Mouse (Mus musculus) embryonic facial prominence, embryonic 11.5 days (tissue): ENCODE data around the gene Lonrf2. TPM values are rescaled to one million over a fixed set of nuclear protein-coding genes. Genes with fewer than 3 reads are reported as not detected.

Experiments used
- ATAC-seq: fragments of 200-750 bp; cut with Nextera tagmentation; replicated peaks from 2 replicates; pipeline ENCODE4 v1.8.0; 2017; ENCODE audit warnings: low read depth; ENCODE audit not compliant: insufficient number of reproducible peaks, low FRiP score, low TSS enrichment
- DNase-seq: peaks from one replicate; pipeline ENCODE4 v3.0.0-alpha.2; 2015; ENCODE audit warnings: low spot score
- H3K27ac ChIP-seq: fragments of 300-500 bp; sonication (generic); replicated peaks from 2 replicates; pipeline ENCODE4 v1.5.1; 2014; ENCODE audit warnings: mild to moderate bottlenecking, low read depth, low read length, control low read depth
- H3K27me3 ChIP-seq: fragments of 300-500 bp; sonication (generic); 2 replicates; pipeline ENCODE4 v1.6.1; 2014; ENCODE audit warnings: mild to moderate bottlenecking, low read length, moderate library complexity, mixed read lengths; ENCODE audit not compliant: control insufficient read depth, insufficient read depth
- H3K36me3 ChIP-seq: fragments of 300-500 bp; sonication (generic); replicated peaks from 2 replicates; pipeline ENCODE4 v1.6.1; 2014; ENCODE audit warnings: low read depth, mild to moderate bottlenecking, low read length, moderate library complexity, mixed read lengths; ENCODE audit not compliant: control insufficient read depth, insufficient read depth
- H3K4me1 ChIP-seq: fragments of 300-500 bp; sonication (generic); 2 replicates; pipeline ENCODE4 v1.6.1; 2014; ENCODE audit warnings: low read length, mixed read lengths; ENCODE audit not compliant: control insufficient read depth, insufficient read depth
- H3K4me2 ChIP-seq: fragments of 300-500 bp; sonication (generic); 2 replicates; pipeline ENCODE4 v1.6.1; 2014; ENCODE audit warnings: low read depth, mild to moderate bottlenecking, control low read depth, low read length, moderate library complexity
- H3K4me3 ChIP-seq: fragments of 300-500 bp; sonication (generic); 2 replicates; pipeline ENCODE4 v1.5.1; 2014; ENCODE audit warnings: low read depth, low read length, control low read depth
- H3K9ac ChIP-seq: fragments of 300-500 bp; sonication (generic); replicated peaks from 2 replicates; pipeline ENCODE4 v1.6.1; 2014; ENCODE audit warnings: mild to moderate bottlenecking, control low read depth, low read length
- H3K9me3 ChIP-seq: fragments of 300-500 bp; sonication (generic); replicated peaks from 2 replicates; pipeline ENCODE4 v1.6.1; 2016; ENCODE audit warnings: mild to moderate bottlenecking, low read length, inconsistent platforms, mixed read lengths; ENCODE audit not compliant: control insufficient read depth
- WGBS: fragments of 180-500 bp; shearing (Covaris S2); extraction: QIAGEN DNeasy Blood & Tissue Kit; methylation state at CpG from one replicate; pipeline ENCODE4 v1.1.7; 2014; 5-methylcytosine and 5-hydroxymethylcytosine counted together
- polyA plus RNA-seq: library from polyadenylated mRNA; unstranded; fragments of >200 nt; fragmentation: Nextera tagmentation; extraction: Ambion mirVana; gene quantifications from 2 replicates; pipeline ENCODE4 v1.2.1, GENCODE M21; 2014

The Lonrf2 gene
- polyA plus RNA-seq, 1 experiment from 2014 or later: 2.0 TPM

DNA sequence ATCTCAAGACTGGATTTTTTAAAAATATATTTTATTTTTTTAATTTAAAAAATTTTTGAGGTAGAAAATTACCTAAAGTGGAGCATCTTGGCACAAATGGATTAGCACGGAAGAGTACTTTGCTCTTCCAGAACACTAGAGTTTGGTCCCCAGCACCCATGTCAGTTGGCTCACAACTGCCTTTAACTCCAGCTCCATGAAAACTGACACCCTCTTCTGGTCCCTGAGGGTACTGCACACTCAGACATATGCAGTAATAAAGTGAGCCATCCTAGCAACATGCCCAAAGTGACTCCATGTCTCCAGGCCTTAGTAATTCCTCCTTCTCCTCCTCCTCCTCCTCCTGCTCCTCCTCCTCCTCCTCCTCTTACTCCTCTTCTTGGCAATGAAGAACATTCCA, 58.2 kb downstream of the Lonrf2 start:
- no peak overlapping the region for H3K4me2 ChIP-seq
- H3K9me3 ChIP-seq: no peaks in the 10 kb centered on the region
- no peaks in the 10 kb centered on the region for H3K36me3 ChIP-seq
- ATAC-seq (no peak), DNase-seq (no peak)
- no peak overlapping the region for H3K4me3 ChIP-seq
- H3K27me3 ChIP-seq: no peaks in the 10 kb centered on the region
- H3K27ac ChIP-seq: no peak overlapping the region
- 97% methylated on average over 1 of the region's 1 CpGs for WGBS
- H3K4me1 ChIP-seq: no peaks in the 10 kb centered on the region
- H3K9ac ChIP-seq: no peak overlapping the region

DNA sequence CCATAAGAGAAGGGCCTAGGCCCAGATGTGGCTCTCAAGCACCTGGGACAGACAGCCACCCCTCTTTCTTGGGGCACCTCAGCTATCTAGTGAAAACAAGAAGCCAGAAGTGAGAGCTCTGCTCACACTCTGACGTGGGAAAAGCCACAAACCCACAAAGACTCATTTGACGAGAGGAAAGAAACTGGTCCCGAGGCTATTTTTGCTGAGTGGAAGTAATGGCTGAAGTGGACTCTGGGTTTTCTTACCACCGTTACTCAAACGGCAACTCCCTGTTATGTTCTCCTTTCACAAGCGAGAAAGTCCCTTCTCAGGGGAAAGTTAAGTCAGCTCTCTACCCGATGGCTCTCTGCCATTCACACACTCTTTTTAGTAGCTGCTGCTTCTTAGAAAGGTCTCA, 59.0 kb downstream of the Lonrf2 start:
- Histone ChIP-seq H3K27me3 (no peaks in the 10 kb centered on the region), H3K4me1 (no peaks in the 10 kb centered on the region), H3K4me2 (no peak overlapping the region), H3K9ac (no peak overlapping the region), H3K36me3 (no peaks in the 10 kb centered on the region), H3K9me3 (no peaks in the 10 kb centered on the region), H3K27ac (no peak overlapping the region), H3K4me3 (no peak overlapping the region)
- DNase-seq: no peak
- ATAC-seq: no peak
- 71% methylated on average over 7 of the region's 7 CpGs for WGBS

DNA sequence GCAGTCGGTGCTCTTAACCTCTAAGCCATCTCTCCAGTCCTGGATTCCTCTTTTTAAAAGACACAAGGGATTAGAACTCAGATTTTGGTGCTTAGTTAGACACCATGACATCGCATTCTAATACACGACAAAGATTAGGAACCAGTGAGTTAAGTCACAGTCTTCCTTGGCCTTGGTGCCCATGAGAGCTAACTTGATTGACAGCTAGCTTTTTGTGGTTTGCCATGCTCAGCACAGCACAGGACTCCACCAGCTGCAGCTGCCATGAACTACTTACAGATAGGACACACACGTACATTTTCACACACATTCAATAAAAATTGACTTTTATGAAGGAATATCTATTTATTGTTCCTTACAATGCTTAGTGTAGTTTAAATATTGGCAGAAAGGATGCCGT, 60.8 kb downstream of the Lonrf2 start:
- no peaks in the 10 kb centered on the region for H3K27me3 ChIP-seq
- H3K4me3 ChIP-seq: no peak overlapping the region
- DNase-seq (no peak), ATAC-seq (no peak)
- no peaks in the 10 kb centered on the region for H3K4me1 ChIP-seq
- H3K27ac ChIP-seq: no peak overlapping the region
- 91% methylated on average over 5 of the region's 5 CpGs for WGBS
- H3K36me3 ChIP-seq: no peaks in the 10 kb centered on the region
- no peak overlapping the region for H3K9ac ChIP-seq
- no peaks in the 10 kb centered on the region for H3K9me3 ChIP-seq
- H3K4me2 ChIP-seq: no peak overlapping the region

DNA sequence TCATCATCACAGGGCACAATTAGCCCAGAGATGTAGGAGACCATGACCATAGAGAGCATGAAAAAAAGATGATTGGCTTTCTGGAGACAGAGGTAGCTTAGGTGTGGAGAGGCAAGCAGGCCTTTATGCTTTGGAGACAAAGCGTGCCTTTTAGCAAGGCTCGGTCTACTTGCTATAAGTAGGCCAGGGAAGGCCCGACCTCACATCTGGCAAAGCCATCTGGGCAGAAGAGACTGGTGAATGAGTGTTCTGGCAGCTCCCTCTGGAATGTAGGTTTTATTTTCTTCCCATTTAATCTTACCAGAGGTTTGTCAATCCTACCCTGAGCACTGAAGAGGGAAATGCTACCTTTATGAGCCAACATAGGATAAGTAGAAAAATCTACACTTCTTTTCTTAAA, 65.8 kb downstream of the Lonrf2 start:
- WGBS: 70% methylated on average over 3 of the region's 3 CpGs
- Histone ChIP-seq H3K4me2 (no peak overlapping the region), H3K27ac (no peak overlapping the region), H3K4me3 (no peak overlapping the region), H3K9ac (no peak overlapping the region), H3K4me1 (no peaks in the 10 kb centered on the region), H3K9me3 (no peaks in the 10 kb centered on the region), H3K27me3 (no peaks in the 10 kb centered on the region), H3K36me3 (no peaks in the 10 kb centered on the region)
- no peak for ATAC-seq
- DNase-seq: no peak

DNA sequence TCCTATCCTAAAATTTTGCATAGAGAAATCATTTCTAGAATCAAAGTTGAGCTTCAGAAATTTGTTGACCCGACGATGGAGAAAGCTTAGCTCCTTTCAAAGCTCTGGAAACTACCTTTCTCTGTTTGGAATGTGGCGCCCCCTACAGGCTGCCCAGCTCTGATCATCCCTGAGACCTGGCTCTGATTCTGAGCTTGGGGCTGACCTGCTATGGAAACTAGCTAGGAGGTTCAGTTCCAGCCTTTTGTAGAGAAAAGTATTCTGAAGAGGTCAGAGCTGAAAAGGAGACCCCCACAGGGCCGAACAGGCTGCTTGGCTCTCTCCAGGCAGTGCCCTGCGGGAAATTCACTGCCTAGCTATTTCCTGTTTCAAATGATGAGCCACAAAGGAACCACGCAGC, 66.6 kb downstream of the Lonrf2 start:
- Histone ChIP-seq H3K4me1 (no peaks in the 10 kb centered on the region), H3K27ac (no peak overlapping the region), H3K4me2 (no peak overlapping the region), H3K9me3 (no peaks in the 10 kb centered on the region), H3K9ac (no peak overlapping the region), H3K36me3 (no peaks in the 10 kb centered on the region), H3K27me3 (no peaks in the 10 kb centered on the region), H3K4me3 (no peak overlapping the region)
- WGBS: 18% methylated on average over 6 of the region's 6 CpGs
- ATAC-seq: no peak
- DNase-seq: peak; percentile 80

DNA sequence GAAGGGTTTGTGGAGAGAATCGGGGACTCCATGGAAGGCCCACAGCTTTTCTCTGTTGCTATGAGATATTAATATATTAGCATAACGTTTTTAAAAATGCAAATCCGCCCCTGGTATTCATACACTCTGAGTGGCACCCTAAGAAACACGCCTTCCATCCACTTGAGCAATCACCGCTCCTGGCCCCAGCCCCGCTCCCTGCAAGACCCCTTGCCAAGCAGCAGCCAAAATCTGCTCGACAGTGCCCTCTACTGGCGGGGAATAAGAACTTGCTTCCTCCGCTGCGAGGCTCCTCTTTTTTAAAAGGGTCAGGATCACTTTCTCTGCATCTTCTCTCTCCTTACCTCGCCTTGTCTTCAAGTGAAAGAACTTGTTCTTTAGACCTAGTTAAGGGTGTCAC, 68.7 kb downstream of the Lonrf2 start:
- Histone ChIP-seq H3K4me2 (no peak overlapping the region; the same call in 1 of the 2 replicates), H3K36me3 (no peaks in the 10 kb centered on the region), H3K4me3 (0 out of 2 replicates have a peak overlapping the region, but pooled peaks have one; percentile 1), H3K27me3 (no peaks in the 10 kb centered on the region), H3K4me1 (no peaks in the 10 kb centered on the region), H3K9ac (no peak overlapping the region), H3K27ac (no peak overlapping the region), H3K9me3 (no peaks in the 10 kb centered on the region)
- no peak for ATAC-seq
- DNase-seq: peak; percentile 91
- 10% methylated on average over 11 of the region's 11 CpGs for WGBS

DNA sequence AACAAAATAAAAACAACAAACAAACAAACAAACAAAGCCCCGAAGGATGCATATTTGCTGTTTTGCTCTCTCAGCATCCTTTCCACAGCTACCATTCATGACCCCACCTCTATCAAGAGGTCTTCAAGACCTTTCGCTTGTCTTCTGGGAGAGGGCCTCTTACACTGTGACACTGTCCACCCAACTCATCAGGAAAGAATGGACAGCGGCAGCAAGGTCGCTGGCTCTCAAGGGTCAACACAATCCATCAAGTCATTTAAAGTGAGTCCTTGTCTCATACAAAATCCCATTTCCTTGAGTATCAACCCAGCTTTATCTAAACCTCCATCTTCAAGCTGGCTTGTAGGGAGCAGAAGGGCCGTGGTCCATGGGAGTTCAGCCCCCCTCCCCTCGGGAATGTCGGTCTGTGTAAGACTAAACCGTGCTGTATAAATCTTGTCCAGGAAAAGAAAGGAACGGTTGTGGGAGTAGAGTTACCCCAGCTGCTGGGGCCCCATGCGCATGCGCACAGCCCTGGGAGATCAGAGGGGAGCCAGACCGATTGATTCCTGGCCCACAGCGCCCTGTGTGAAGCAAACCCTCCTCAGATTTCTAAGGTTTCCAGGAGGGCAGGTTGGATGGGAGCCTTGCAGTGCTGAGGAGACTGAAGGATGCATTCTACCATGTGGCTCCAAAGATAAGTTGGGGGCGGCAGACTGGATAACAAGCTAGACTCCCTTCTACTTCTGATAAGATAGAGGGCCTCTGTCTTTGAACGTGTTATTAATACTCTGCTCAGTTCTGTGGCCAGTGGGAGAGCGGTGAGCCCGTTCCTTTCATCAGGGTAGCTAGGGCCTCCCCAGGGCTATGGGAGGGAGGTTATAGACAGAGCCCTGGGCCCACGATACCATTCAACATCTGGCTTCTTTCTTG, 69.6 kb downstream of the Lonrf2 start:
- no peak overlapping the region for H3K4me3 ChIP-seq
- H3K4me1 ChIP-seq: no peaks in the 10 kb centered on the region
- peak; percentile 94 for DNase-seq
- peak overlapping the region; percentile 22 for H3K27ac ChIP-seq
- whole genome bisulfite sequencing: 14% methylated on average over 18 of the region's 18 CpGs
- no peaks in the 10 kb centered on the region for H3K27me3 ChIP-seq
- no peaks in the 10 kb centered on the region for H3K36me3 ChIP-seq
- peak; percentile 91 for ATAC-seq
- peak overlapping the region; percentile 19 for H3K4me2 ChIP-seq
- H3K9ac ChIP-seq: peak overlapping the region; percentile 32; the same call in 1 of the 2 replicates
- H3K9me3 ChIP-seq: no peaks in the 10 kb centered on the region

DNA sequence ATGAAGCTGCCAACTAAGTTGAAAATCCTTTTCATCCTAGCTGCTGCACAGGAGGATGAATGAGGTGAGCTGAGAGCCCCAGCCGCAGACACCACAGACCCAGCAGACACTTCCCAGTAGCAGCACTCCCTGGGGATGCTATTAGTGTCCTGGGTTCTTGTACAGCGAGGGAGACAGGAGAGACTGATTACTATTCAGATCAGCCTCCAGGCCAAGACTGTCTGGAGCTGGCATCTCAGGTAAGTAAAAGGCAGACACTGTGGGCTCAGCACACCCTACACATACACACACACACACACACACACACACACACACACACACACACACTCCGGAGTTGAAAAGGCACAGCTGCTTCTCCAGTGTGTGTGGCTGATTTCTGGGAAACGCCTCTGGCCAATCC, 70.3 kb downstream of the Lonrf2 start:
- Histone ChIP-seq H3K4me2 (no peak overlapping the region), H3K4me3 (no peak overlapping the region), H3K36me3 (no peaks in the 10 kb centered on the region), H3K4me1 (no peaks in the 10 kb centered on the region), H3K9ac (no peak overlapping the region), H3K27ac (0 out of 2 replicates have a peak overlapping the region, but pooled peaks have one; percentile 22), H3K27me3 (no peaks in the 10 kb centered on the region), H3K9me3 (no peaks in the 10 kb centered on the region)
- DNase-seq: peak; percentile 24
- peak; percentile 31 for ATAC-seq
- WGBS: 41% methylated on average over 4 of the region's 4 CpGs
